Comparison of ENCODE assay signal across 9 mouse cellular contexts in genomic region chr16:76321527-76322165, GRCm38 (mm10). TPM values are rescaled to one million over a fixed set of nuclear protein-coding genes. Genes with fewer than 3 reads are reported as not detected.
DNase-seq lines count a peak whose midpoint lies in the region; ATAC-seq and TF ChIP-seq lines count a peak whose summit lies in the region.
"Had no signal": no experiment of that assay in that cellular context is flagged by ENCODE, and none has a peak within 500 bp of the region (broad histone marks: within the 10 kb centered on the region; RNA-seq: fewer than 3 reads in every experiment).

No protein-coding gene starts in this region.

- no peaks in the 10 kb centered on the region for H3K9me3 ChIP-seq in embryonic facial prominence, embryonic 12.5 days
- H3K9me3 ChIP-seq in hindbrain, embryonic 13.5 days, result no peaks in the 10 kb centered on the region
- H3K9me3 ChIP-seq in liver, postnatal 0 days (ENCODE audit: low read length), result no peaks in the 10 kb centered on the region
- H3K9me3 ChIP-seq: limb, embryonic 15.5 days had no signal

- no peak for ATAC-seq in embryonic facial prominence, embryonic 12.5 days (ENCODE audit: insufficient number of reproducible peaks, insufficient read depth, low FRiP score, low TSS enrichment)
- ATAC-seq in hindbrain, embryonic 13.5 days (ENCODE audit: low FRiP score), result no peak
- no peak for ATAC-seq in liver, postnatal 0 days
- ATAC-seq in megakaryocyte-erythroid progenitor cell, adult 5-6 weeks (replicated peaks; ENCODE audit: low FRiP score, low TSS enrichment, poor library complexity, severe bottlenecking), result no peak

- H3K4me3 ChIP-seq in embryonic facial prominence, embryonic 12.5 days, result no peak overlapping the region
- peak overlapping the region; percentile 20 for H3K4me3 ChIP-seq in hindbrain, embryonic 13.5 days
- no peak overlapping the region for H3K4me3 ChIP-seq in liver, postnatal 0 days (ENCODE audit: low read depth, low read length)
- H3K4me3 ChIP-seq: limb, embryonic 15.5 days had no signal

- peak overlapping the region; percentile 5; the same call in 1 of the 2 replicates for H3K4me2 ChIP-seq in embryonic facial prominence, embryonic 12.5 days (replicated peaks)
- H3K4me2 ChIP-seq in hindbrain, embryonic 13.5 days, result peak overlapping the region; percentile 43
- peak overlapping the region; percentile 32; the same call in 1 of the 2 replicates for H3K4me2 ChIP-seq in liver, postnatal 0 days (ENCODE audit: low read depth, low read length)
- H3K4me2 ChIP-seq: limb, embryonic 15.5 days had no signal

- TF ChIP-seq EP300 in liver, postnatal 0 days (IDR thresholded peaks at IDR 0.05; ENCODE audit: low read depth), result no peak

- peaks cover 29% of the 10 kb centered on the region for H3K4me1 ChIP-seq in embryonic facial prominence, embryonic 12.5 days
- peaks cover 50% of the 10 kb centered on the region for H3K4me1 ChIP-seq in hindbrain, embryonic 13.5 days (replicated peaks)
- peaks cover 46% of the 10 kb centered on the region for H3K4me1 ChIP-seq in liver, postnatal 0 days (ENCODE audit: insufficient read depth)

- H3K36me3 ChIP-seq in embryonic facial prominence, embryonic 12.5 days, result no peaks in the 10 kb centered on the region
- H3K36me3 ChIP-seq in hindbrain, embryonic 13.5 days, result no peaks in the 10 kb centered on the region
- H3K36me3 ChIP-seq in liver, postnatal 0 days (replicated peaks; ENCODE audit: insufficient read depth, low read length), result peaks cover 3% of the 10 kb centered on the region; the same call in 1 of the 2 replicates
- H3K36me3 ChIP-seq: limb, embryonic 15.5 days had no signal

- 5% methylated on average over 11 of the region's 11 CpGs for WGBS in embryonic facial prominence, embryonic 12.5 days
- WGBS in hindbrain, embryonic 13.5 days, result 3% methylated on average over 11 of the region's 11 CpGs
- WGBS in liver, postnatal 0 days (ENCODE audit: insufficient replicate concordance), result 34% methylated on average over 11 of the region's 11 CpGs

- no peak overlapping the region for H3K9ac ChIP-seq in embryonic facial prominence, embryonic 12.5 days
- H3K9ac ChIP-seq in hindbrain, embryonic 13.5 days, result peak overlapping the region; percentile 51
- H3K9ac ChIP-seq in liver, postnatal 0 days (replicated peaks), result 0 out of 2 replicates have a peak overlapping the region, but pooled peaks have one; percentile 21
- H3K9ac ChIP-seq: limb, embryonic 15.5 days had no signal

- peak; percentile 76 for DNase-seq in ovary, postnatal 36 days (ENCODE audit: low spot score)
- DNase-seq in ovary, postnatal 10 days (ENCODE audit: low spot score), result no peak
- DNase-seq in liver, postnatal 0 days, result no peak
- DNase-seq in urinary bladder, postnatal 14 days (ENCODE audit: low spot score), result no peak
- DNase-seq in urinary bladder, postnatal 4 days (ENCODE audit: low spot score in 2 of 2), result no peak

- no peaks in the 10 kb centered on the region for H3K27me3 ChIP-seq in embryonic facial prominence, embryonic 12.5 days
- no peaks in the 10 kb centered on the region for H3K27me3 ChIP-seq in hindbrain, embryonic 13.5 days
- no peaks in the 10 kb centered on the region for H3K27me3 ChIP-seq in liver, postnatal 0 days (ENCODE audit: insufficient read depth, low read length)
- H3K27me3 ChIP-seq: limb, embryonic 15.5 days had no signal

- TF ChIP-seq CTCF in liver, postnatal 0 days (IDR thresholded peaks at IDR 0.05; ENCODE audit: low read depth), result no peak

- H3K27ac ChIP-seq in embryonic facial prominence, embryonic 12.5 days, result peak overlapping the region; percentile 12; the same call in 1 of the 2 replicates
- peak overlapping the region; percentile 73 for H3K27ac ChIP-seq in hindbrain, embryonic 13.5 days
- peak overlapping the region; percentile 55; the same call in 1 of the 2 replicates for H3K27ac ChIP-seq in liver, postnatal 0 days (ENCODE audit: low read depth)
- H3K27ac ChIP-seq: limb, embryonic 15.5 days had no signal

RNA-seq across cellular contexts. Expression of gene Nrip1, which starts 52.0 kb away (rescaled TPM):
- 48.5 and 52.6 TPM in 2 replicates for polyA plus RNA-seq in embryonic facial prominence, embryonic 12.5 days (2016; fragmentation: Nextera tagmentation; extraction: Ambion mirVana)
- 28.0 and 31.2 TPM in 2 replicates for polyA plus RNA-seq in hindbrain, embryonic 13.5 days (2015; fragmentation: Nextera tagmentation; extraction: Ambion mirVana)
- polyA plus RNA-seq in liver, postnatal 0 days (2015; fragmentation: Nextera tagmentation; extraction: Ambion mirVana), result 9.6 and 11.2 TPM in 2 replicates
- total RNA-seq in megakaryocyte-erythroid progenitor cell, adult 5-6 weeks (2014; fragmentation: Nextera tagmentation), result 53.0 and 55.6 TPM in 2 replicates
- total RNA-seq in megakaryocyte-erythroid progenitor cell, adult 5-6 weeks (2017), result 30.3 and 41.7 TPM in 2 replicates

Comparison
In these comparisons a context has a peak if more than half of its experiments do, and no peak if none do; other contexts are left out.
1. H3K27ac ChIP-seq: peak in every context shown above with its lines; median percentile 73 in hindbrain, embryonic 13.5 days; 55 in liver, postnatal 0 days; 12 in embryonic facial prominence, embryonic 12.5 days.